Mouse (Mus musculus): ENCODE measurements around the gene Avil. TPM values are rescaled to one million over a fixed set of nuclear protein-coding genes. Genes with fewer than 3 reads are reported as not detected.

The Avil gene
- polyA plus RNA-seq, 1 experiment, result 0.13 TPM

DNA sequence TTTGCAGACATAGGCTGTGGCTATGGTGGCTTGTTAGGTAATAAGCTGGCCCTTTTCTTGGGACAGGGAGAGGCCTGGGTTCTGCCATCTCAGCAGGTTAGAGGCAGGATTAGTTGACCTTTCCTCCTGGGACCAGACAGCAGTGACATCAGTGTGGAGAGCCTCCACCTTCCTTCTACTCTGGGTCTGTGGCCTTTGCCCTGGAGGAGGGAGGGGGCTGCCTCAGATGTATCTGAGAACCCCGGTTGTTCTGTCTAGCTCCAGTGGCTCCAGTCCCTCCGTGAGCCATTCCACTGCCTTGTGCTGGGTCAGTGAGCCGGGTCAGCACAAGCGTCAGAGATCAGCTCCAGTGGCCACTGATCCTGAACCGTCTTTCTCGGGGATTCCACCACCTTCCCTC, 42.7 kb downstream of the Avil start:
- TF ChIP-seq MYOD1 (IDR thresholded peaks at IDR 0.05; ENCODE audit: control insufficient read depth, insufficient read length, low read depth) (no peak), CEBPB (IDR thresholded peaks at IDR 0.05; ENCODE audit: low read depth) (no peak), CTCF (IDR thresholded peaks at IDR 0.05; ENCODE audit: control insufficient read depth, insufficient read depth, insufficient read length) (no peak), USF1 (IDR thresholded peaks at IDR 0.05; ENCODE audit: low read depth) (no peak), FOSL1 (IDR thresholded peaks at IDR 0.05; ENCODE audit: insufficient read depth, low read length, poor library complexity, severe bottlenecking) (no peak), MYOG (IDR thresholded peaks at IDR 0.05; ENCODE audit: control insufficient read depth, extremely low read depth, insufficient read length) (no peak), MAX (IDR thresholded peaks at IDR 0.05) (no peak)
- H3K27me3 ChIP-seq (ENCODE audit: control insufficient read depth, insufficient read depth, insufficient read length), result no peaks in the 10 kb centered on the region
- peak overlapping the region; percentile 71 for H3K4me3 ChIP-seq (ENCODE audit: insufficient read depth, poor library complexity, severe bottlenecking)
- peak overlapping the region; percentile 8 for H3ac ChIP-seq (ENCODE audit: control insufficient read depth, insufficient read length, low read depth)
- H3K79me3 ChIP-seq (ENCODE audit: low read depth), result peaks cover 2% of the 10 kb centered on the region
- H3K36me3 ChIP-seq (ENCODE audit: control insufficient read depth, insufficient read depth), result peaks cover 27% of the 10 kb centered on the region
- peaks cover 21% of the 10 kb centered on the region for H3K79me2 ChIP-seq (ENCODE audit: control insufficient read depth, insufficient read depth)

GRCm38 (mm10) chr10:127047954-127048353, 47.4 kb downstream of the Avil start, which contains the start of gene Cyp27b1:
Gene Cyp27b1, plus strand, starts transcription at chr10:127048250.
- Histone ChIP-seq H3K4me3 (ENCODE audit: insufficient read depth, poor library complexity, severe bottlenecking) (no peak within 1 kb of the TSS), H3K27me3 (ENCODE audit: control insufficient read depth, insufficient read depth, insufficient read length) (peaks cover 17% of the 10 kb centered on the region), H3K79me2 (ENCODE audit: control insufficient read depth, insufficient read depth) (peaks cover 11% of the 10 kb centered on the region), H3ac (ENCODE audit: control insufficient read depth, insufficient read length, low read depth) (no peak within 1 kb of the TSS), H3K36me3 (ENCODE audit: control insufficient read depth, insufficient read depth) (peaks cover 27% of the 10 kb centered on the region), H3K79me3 (ENCODE audit: low read depth) (peaks cover 2% of the 10 kb centered on the region)
- TF ChIP-seq CEBPB (IDR thresholded peaks at IDR 0.05; ENCODE audit: low read depth) (no peak), MYOG (IDR thresholded peaks at IDR 0.05; ENCODE audit: control insufficient read depth, extremely low read depth, insufficient read length) (no peak), MYOD1 (IDR thresholded peaks at IDR 0.05; ENCODE audit: control insufficient read depth, insufficient read length, low read depth) (no peak), MAX (IDR thresholded peaks at IDR 0.05) (no peak), FOSL1 (IDR thresholded peaks at IDR 0.05; ENCODE audit: insufficient read depth, low read length, poor library complexity, severe bottlenecking) (no peak), CTCF (IDR thresholded peaks at IDR 0.05; ENCODE audit: control insufficient read depth, insufficient read depth, insufficient read length) (no peak)

DNA sequence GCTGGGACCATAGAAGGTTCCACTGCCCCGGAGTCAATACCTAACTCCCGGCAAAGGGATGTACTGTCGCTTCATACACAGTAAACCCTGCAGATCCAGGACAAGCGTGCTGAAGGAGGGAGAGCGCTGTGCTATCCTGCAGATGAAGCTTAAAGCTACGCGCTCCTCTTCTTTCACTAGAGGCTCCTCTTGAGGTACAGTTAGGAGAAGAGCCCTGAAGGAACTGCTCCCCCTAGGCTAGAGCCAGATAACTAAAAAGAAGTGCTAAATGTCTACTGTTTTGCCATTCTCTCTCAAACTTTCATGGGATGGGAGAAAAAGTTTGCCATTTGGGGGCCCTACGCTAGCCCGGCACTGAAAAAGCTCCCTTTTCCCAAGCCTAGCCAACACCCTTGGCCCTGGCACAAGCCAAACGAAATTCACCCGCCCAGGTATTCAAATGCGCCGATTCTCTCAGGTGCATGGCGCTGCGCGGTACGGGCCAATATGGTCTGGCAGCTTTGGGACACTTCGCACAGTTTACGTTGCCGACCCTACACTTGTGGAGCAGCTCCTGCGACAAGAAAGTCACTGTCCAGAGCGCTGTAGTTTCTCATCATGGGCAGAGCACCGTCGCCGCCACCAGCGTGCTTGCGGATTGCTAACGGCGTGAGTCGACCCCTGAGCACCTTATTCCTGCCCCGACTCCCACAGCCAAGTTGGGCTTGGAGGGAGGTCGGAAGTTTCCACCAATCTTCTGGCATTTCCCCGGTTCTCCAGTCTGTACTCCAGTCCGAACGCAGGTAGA, 48.3 kb downstream of the Avil start:
- Histone ChIP-seq H3K27me3 (ENCODE audit: control insufficient read depth, insufficient read depth, insufficient read length) (peaks cover 17% of the 10 kb centered on the region), H3K4me3 (ENCODE audit: insufficient read depth, poor library complexity, severe bottlenecking) (no peak overlapping the region), H3K36me3 (ENCODE audit: control insufficient read depth, insufficient read depth) (peaks cover 18% of the 10 kb centered on the region), H3ac (ENCODE audit: control insufficient read depth, insufficient read length, low read depth) (no peak overlapping the region), H3K79me3 (ENCODE audit: low read depth) (no peaks in the 10 kb centered on the region), H3K79me2 (ENCODE audit: control insufficient read depth, insufficient read depth) (peaks cover 3% of the 10 kb centered on the region)
- TF ChIP-seq CTCF (IDR thresholded peaks at IDR 0.05; ENCODE audit: control insufficient read depth, insufficient read depth, insufficient read length), result no peak

- H3K27me3 ChIP-seq (ENCODE audit: control insufficient read depth, insufficient read depth, insufficient read length), result peaks cover 17% of the 10 kb centered on the region
These were observed 49.0 kb downstream of the Avil start for GRCm38 (mm10) chr10:127049395-127050118.

GRCm38 (mm10) chr10:127050119-127050474, 49.6 kb downstream of the Avil start:
- no peaks in the 10 kb centered on the region for H3K79me2 ChIP-seq (ENCODE audit: control insufficient read depth, insufficient read depth)

More at GRCm38 (mm10) chr10:127049395-127050118, 49.0 kb downstream of the Avil start:
- Histone ChIP-seq H3K79me3 (ENCODE audit: low read depth) (no peaks in the 10 kb centered on the region), H3K79me2 (ENCODE audit: control insufficient read depth, insufficient read depth) (no peaks in the 10 kb centered on the region), H3K4me3 (ENCODE audit: insufficient read depth, poor library complexity, severe bottlenecking) (no peak overlapping the region), H3K36me3 (ENCODE audit: control insufficient read depth, insufficient read depth) (peaks cover 12% of the 10 kb centered on the region), H3ac (ENCODE audit: control insufficient read depth, insufficient read length, low read depth) (no peak overlapping the region)
- TF ChIP-seq CTCF (IDR thresholded peaks at IDR 0.05; ENCODE audit: control insufficient read depth, insufficient read depth, insufficient read length) (no peak), MAX (IDR thresholded peaks at IDR 0.05) (no peak), CEBPB (IDR thresholded peaks at IDR 0.05; ENCODE audit: low read depth) (no peak), MYOD1 (IDR thresholded peaks at IDR 0.05; ENCODE audit: control insufficient read depth, insufficient read length, low read depth) (no peak), FOSL1 (IDR thresholded peaks at IDR 0.05; ENCODE audit: insufficient read depth, low read length, poor library complexity, severe bottlenecking) (no peak)

More at GRCm38 (mm10) chr10:127050119-127050474, 49.6 kb downstream of the Avil start:
- H3ac ChIP-seq (ENCODE audit: control insufficient read depth, insufficient read length, low read depth), result no peak overlapping the region
- H3K27me3 ChIP-seq (ENCODE audit: control insufficient read depth, insufficient read depth, insufficient read length), result peaks cover 17% of the 10 kb centered on the region
- H3K79me3 ChIP-seq (ENCODE audit: low read depth), result no peaks in the 10 kb centered on the region
- no peak for TF ChIP-seq MYOD1 (IDR thresholded peaks at IDR 0.05; ENCODE audit: control insufficient read depth, insufficient read length, low read depth)
- no peak for TF ChIP-seq CTCF (IDR thresholded peaks at IDR 0.05; ENCODE audit: control insufficient read depth, insufficient read depth, insufficient read length)
- TF ChIP-seq USF1 (IDR thresholded peaks at IDR 0.05; ENCODE audit: low read depth), result no peak
- no peak for TF ChIP-seq MYOG (IDR thresholded peaks at IDR 0.05; ENCODE audit: control insufficient read depth, extremely low read depth, insufficient read length)
- TF ChIP-seq MAX (IDR thresholded peaks at IDR 0.05), result no peak
- TF ChIP-seq FOSL1 (IDR thresholded peaks at IDR 0.05; ENCODE audit: insufficient read depth, low read length, poor library complexity, severe bottlenecking), result no peak
- TF ChIP-seq CEBPB (IDR thresholded peaks at IDR 0.05; ENCODE audit: low read depth), result no peak
- H3K36me3 ChIP-seq (ENCODE audit: control insufficient read depth, insufficient read depth), result peaks cover 7% of the 10 kb centered on the region
- no peak overlapping the region for H3K4me3 ChIP-seq (ENCODE audit: insufficient read depth, poor library complexity, severe bottlenecking)

Measured in C2C12 (cell line).